Mouse (Mus musculus) liver, embryonic 14.5 days (tissue): ENCODE results near the gene Acta1.

Experiments used
- CTCF ChIP-seq: IDR thresholded peaks from 2 replicates; pipeline ENCODE4 v1.5.1; 2016; ENCODE audit warnings: antibody characterized with exemption, low read depth, control low read depth
- EP300 ChIP-seq: IDR thresholded peaks from 2 replicates; pipeline ENCODE4 v1.6.1; 2016; ENCODE audit warnings: antibody characterized with exemption, low read depth

DNA sequence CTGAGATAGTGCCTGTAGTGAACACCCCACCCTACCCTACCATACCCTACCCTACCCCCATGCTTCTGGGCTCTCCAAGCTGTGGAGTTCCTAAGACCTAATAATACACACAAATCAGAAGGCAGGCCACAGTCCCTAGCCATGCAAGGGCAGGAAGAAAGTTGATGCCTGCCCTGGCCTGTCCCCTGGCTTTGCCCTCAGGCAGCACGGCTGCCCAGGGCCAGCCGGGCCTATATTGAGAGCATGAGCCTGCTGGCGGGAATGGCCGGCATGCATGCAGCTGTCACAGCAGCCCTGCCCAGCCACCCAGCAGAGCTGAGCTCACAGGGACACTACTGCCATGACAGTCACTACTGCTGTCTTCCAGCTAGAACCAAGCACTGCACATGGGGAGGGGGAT is 11.5 kb downstream of the Acta1 start:
- no peak for TF ChIP-seq CTCF
- TF ChIP-seq EP300: no peak
